Mouse (Mus musculus) testis, postnatal 14 days (tissue): ENCODE data around the gene Spata45.

Source experiments
- DNase-seq: peaks from one replicate; pipeline ENCODE4 v3.0.0; 2021; ENCODE audit warnings: low spot score

Gene Spata45

DNA sequence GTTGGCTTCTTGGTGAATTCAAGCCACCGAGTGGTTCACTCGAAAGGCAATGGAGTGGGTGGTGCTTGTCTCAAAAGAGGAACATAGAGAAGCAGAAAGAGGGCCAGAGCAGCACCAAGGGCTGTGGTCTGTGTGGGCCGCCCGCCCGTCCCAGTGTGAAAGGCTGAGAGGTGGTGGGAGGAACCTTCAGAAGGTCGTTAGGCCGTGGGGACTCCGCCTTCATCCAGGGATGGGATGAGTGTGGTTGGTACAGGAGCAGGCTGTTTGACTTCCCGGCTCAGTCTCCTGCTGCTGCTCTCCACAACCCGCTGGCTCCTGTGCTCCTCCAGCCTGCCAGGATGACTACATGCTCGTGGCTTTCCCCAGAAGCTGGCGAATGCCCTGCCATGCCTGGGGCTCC lies 49.2 kb downstream of the Spata45 start:
- no peak for DNase-seq

DNA sequence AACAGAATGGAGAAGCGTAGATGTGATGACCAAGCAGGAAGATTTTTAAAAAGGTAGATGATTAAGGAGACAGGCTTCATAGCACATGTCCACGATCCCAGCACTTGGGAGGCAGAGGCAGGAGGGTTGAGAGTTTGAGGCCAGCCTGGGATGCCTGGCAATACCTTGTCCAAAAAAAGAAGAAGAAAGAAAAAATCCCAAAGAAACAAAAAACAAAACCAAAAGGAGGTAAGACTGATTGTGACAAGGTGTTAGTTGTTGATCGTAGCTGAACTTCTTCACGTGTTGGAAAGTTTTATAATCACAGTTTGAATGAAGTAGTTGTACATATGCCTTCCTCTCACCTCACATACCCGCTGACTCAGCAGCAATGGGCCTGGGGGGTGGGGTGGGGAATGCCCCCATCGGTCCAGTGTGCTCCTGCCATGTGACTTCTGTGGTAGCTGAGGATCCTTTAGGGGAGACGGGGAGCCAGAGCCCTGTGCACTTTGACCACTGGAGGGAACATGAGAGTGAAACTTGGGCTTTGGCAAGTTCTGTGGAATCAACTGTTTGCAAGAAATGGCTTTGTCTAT lies 50.0 kb downstream of the Spata45 start:
- no peak for DNase-seq

DNA sequence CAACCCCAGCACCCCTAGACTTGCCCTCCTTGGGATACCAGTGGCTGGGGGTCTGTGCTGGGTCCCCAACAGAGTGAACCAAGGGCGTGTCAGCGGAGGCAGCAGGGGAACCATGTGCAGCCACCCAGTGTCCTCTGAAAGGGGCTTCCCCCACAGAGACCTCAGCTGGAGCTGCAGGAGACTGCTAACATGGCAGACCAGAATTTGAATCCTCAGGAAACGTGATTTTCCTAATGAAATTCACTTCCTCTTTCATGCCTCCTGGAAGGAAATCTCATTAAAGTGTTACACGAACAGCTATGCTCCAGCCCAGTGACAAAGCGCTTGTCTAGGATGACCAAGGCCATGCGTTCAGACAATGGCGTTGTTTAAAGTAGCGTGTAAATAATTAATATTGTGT lies 50.5 kb downstream of the Spata45 start:
- DNase-seq: no peak

DNA sequence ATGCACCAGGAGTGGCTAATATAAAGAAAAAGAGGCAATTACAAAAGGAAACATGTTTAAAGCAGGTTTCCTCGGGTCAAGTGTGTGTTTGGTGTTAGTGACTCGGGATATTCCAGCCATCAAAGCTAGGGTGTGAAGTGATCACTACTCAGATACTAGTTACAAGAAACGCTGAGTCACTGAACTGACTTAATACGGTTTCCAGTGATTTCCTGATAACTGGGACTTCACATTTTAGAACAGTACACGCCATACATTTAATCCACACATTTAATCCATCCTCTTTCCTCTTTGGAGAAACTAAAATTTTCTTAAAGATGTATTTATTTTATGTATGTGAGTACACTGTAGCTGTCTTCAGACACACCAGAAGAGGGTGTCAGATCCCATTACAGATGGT lies 51.5 kb downstream of the Spata45 start:
- no peak for DNase-seq

DNA sequence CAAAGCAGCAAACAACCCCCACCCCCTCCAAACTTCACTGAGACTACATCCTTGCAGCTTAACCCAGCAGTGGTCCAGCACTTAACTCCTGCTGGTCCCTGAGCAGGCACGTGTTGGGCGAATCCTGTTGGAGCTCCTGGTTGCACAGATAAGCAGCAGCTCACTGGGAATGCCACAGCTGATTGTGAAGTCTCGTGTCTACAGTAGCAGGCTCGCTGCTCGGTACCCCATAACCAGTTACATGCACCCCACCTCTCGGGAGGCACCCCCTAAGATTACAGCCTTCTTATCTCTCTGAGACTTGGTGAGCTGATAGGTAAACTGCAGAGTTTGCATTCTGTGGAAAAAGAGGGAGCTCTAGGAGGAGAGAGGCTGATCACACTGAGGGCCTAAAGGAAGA lies 52.9 kb downstream of the Spata45 start:
- DNase-seq: no peak

DNA sequence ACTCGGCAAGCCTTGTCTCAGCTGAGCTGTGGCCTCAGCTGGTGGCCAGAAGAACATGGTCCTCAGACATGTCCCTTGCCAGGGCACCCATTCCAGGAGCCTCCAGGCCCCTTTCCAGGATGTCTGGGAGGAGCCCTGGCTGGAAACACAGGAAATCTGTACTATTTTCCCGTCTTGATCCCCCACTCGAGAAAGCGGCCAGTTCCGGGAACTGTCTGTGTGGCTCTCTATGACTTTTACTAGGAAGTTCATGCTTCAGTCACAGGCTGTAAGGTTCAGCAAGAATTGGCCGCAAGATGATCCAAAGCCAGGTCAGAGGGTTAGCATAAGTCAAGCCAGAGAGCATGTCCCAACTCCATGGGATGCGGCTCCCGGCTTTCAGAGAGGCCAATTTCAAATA lies 55.6 kb downstream of the Spata45 start:
- no peak for DNase-seq
